Mouse (Mus musculus): ENCODE measurements around the gene Nabp2.

- TF ChIP-seq CTCF (IDR thresholded peaks at IDR 0.05; ENCODE audit: borderline replicate concordance, insufficient read depth, low read depth, low read length) (peak; percentile 57), POLR2A (IDR thresholded peaks at IDR 0.05; ENCODE audit: borderline replicate concordance, insufficient read depth, low read length) (peak; percentile 53; the same call in 1 of the 2 replicates)
Observed at GRCm38 (mm10) chr10:128409692-128410559, 1.4 kb downstream of the Nabp2 start.
